Mouse (Mus musculus) embryonic facial prominence, embryonic 12.5 days (tissue): Measurements from ENCODE around the gene Med20. TPM values are rescaled to one million over a fixed set of nuclear protein-coding genes. Genes with fewer than 3 reads are reported as not detected.
A peak's percentile ranks its signal among the peaks of the same experiment; 100 is the strongest.

Experiments used
- ATAC-seq: fragments of 200-750 bp; cut with Nextera tagmentation; 2 replicates; pipeline ENCODE4 v1.8.0; 2017; ENCODE audit not compliant: insufficient number of reproducible peaks, insufficient read depth, low FRiP score, low TSS enrichment
- H3K27ac ChIP-seq: fragments of 300-500 bp; sonication (generic); 2 replicates; pipeline ENCODE4 v1.5.1; 2016; ENCODE audit warnings: mild to moderate bottlenecking
- H3K27me3 ChIP-seq: fragments of 300-500 bp; sonication (generic); 2 replicates; pipeline ENCODE4 v1.6.1; 2016; ENCODE audit warnings: mild to moderate bottlenecking, moderate library complexity
- H3K36me3 ChIP-seq: fragments of 300-500 bp; sonication (generic); 2 replicates; pipeline ENCODE4 v1.6.1; 2016; ENCODE audit warnings: mild to moderate bottlenecking
- H3K4me1 ChIP-seq: fragments of 300-500 bp; sonication (generic); 2 replicates; pipeline ENCODE4 v1.6.1; 2016
- H3K4me2 ChIP-seq: fragments of 300-500 bp; sonication (generic); replicated peaks from 2 replicates; pipeline ENCODE4 v1.6.1; 2016; ENCODE audit warnings: mild to moderate bottlenecking, moderate library complexity
- H3K4me3 ChIP-seq: fragments of 300-500 bp; sonication (generic); 2 replicates; pipeline ENCODE4 v1.5.1; 2016; ENCODE audit warnings: mild to moderate bottlenecking
- H3K9ac ChIP-seq: fragments of 300-500 bp; sonication (generic); 2 replicates; pipeline ENCODE4 v1.6.1; 2016; ENCODE audit warnings: mild to moderate bottlenecking, moderate library complexity
- H3K9me3 ChIP-seq: fragments of 300-500 bp; sonication (generic); 2 replicates; pipeline ENCODE4 v1.6.1; 2016; ENCODE audit warnings: mild to moderate bottlenecking, moderate library complexity
- WGBS: fragments of 180-500 bp; shearing (Covaris S2); methylation state at CpG from one replicate; pipeline ENCODE4 v1.1.7; 2016; 5-methylcytosine and 5-hydroxymethylcytosine counted together
- polyA plus RNA-seq: library from polyadenylated mRNA; unstranded; fragments of >200 nt; fragmentation: Nextera tagmentation; extraction: Ambion mirVana; gene quantifications from 2 replicates; pipeline ENCODE4 v1.2.1, GENCODE M21; 2016

Med20 gene
- polyA plus RNA-seq, 1 experiment from 2014 or later, result 47.2 TPM

DNA sequence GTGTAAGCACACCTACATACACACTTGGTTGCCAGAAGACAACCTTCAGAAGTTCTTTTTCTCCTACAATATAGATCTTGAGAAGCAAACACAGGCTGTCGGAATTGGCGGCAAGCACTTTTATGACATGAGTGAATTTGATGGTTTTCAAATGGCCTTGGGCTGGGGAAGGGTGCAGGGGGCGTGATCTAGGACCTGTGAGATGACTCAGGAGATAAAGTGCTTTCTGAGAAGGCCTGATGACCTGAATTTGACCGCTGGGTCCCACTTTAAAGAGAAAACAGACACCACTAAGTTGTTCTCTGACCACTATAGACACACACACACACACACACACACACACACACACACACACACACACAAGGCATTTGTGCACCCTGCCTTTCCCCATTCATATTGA is 30.4 kb upstream of the Med20 start:
- Histone ChIP-seq H3K9me3 (no peaks in the 10 kb centered on the region), H3K4me3 (no peak overlapping the region), H3K4me2 (no peak overlapping the region), H3K4me1 (no peaks in the 10 kb centered on the region), H3K36me3 (no peaks in the 10 kb centered on the region), H3K27me3 (no peaks in the 10 kb centered on the region), H3K27ac (no peak overlapping the region), H3K9ac (no peak overlapping the region)
- WGBS, result 86% methylated on average over 4 of the region's 4 CpGs
- no peak for ATAC-seq

- Histone ChIP-seq H3K36me3 (no peaks in the 10 kb centered on the region), H3K9ac (no peak overlapping the region), H3K9me3 (no peaks in the 10 kb centered on the region), H3K27me3 (no peaks in the 10 kb centered on the region), H3K4me2 (no peak overlapping the region), H3K4me1 (peaks cover 6% of the 10 kb centered on the region; the same call in 1 of the 2 replicates), H3K27ac (no peak overlapping the region), H3K4me3 (no peak overlapping the region)
- no peak for ATAC-seq
- 77% methylated on average over 8 of the region's 8 CpGs for WGBS
Observed at GRCm38 (mm10) chr17:47588517-47588916, 22.9 kb upstream of the Med20 start.

- H3K9me3 ChIP-seq, result no peaks in the 10 kb centered on the region
Observed at GRCm38 (mm10) chr17:47591073-47591472, 20.3 kb upstream of the Med20 start.

GRCm38 (mm10) chr17:47593215-47593853 is 18.0 kb upstream of the Med20 start:
- H3K27ac ChIP-seq, result peak overlapping the region; percentile 98
- H3K36me3 ChIP-seq, result peaks cover 7% of the 10 kb centered on the region
- H3K4me3 ChIP-seq, result peak overlapping the region; percentile 93
- under 1% methylated on average over 61 of the region's 63 CpGs for WGBS
- ATAC-seq, result peak; percentile 77
- H3K4me1 ChIP-seq, result peaks cover 33% of the 10 kb centered on the region
- H3K4me2 ChIP-seq, result peak overlapping the region; percentile 80
- no peaks in the 10 kb centered on the region for H3K27me3 ChIP-seq
- no peaks in the 10 kb centered on the region for H3K9me3 ChIP-seq
- H3K9ac ChIP-seq, result peak overlapping the region; percentile 88

More at GRCm38 (mm10) chr17:47591073-47591472, 20.3 kb upstream of the Med20 start:
- H3K4me1 ChIP-seq, result peaks cover 13% of the 10 kb centered on the region; the same call in 1 of the 2 replicates
- no peak overlapping the region for H3K9ac ChIP-seq
- no peak overlapping the region for H3K4me2 ChIP-seq
- H3K27ac ChIP-seq, result no peak overlapping the region
- H3K27me3 ChIP-seq, result no peaks in the 10 kb centered on the region
- H3K4me3 ChIP-seq, result no peak overlapping the region
- ATAC-seq, result no peak
- WGBS, result 86% methylated on average over 3 of the region's 3 CpGs
- H3K36me3 ChIP-seq, result no peaks in the 10 kb centered on the region

DNA sequence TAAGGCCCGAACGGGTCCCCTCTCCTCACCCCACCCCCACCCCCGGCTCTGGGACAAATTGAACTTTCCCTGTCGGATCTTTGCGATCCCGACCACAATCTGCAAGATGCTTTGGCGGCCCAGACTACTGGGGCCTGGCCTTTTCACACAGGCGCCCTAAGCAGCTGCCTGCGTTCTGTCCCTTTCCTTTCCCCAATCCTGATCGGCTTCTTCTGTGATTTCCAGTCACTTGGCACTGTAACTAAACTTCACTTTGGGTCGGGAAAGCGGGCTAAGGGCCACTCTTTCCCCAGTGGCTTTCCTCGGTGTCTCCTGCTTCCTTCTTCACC is 17.6 kb upstream of the Med20 start:
- peak overlapping the region; percentile 93 for H3K4me3 ChIP-seq
- H3K4me1 ChIP-seq, result peaks cover 33% of the 10 kb centered on the region
- H3K27ac ChIP-seq, result peak overlapping the region; percentile 98
- H3K4me2 ChIP-seq, result peak overlapping the region; percentile 80
- peak overlapping the region; percentile 88 for H3K9ac ChIP-seq
- H3K27me3 ChIP-seq, result no peaks in the 10 kb centered on the region
- 0% methylated on average over 13 of the region's 13 CpGs for WGBS
- no peak for ATAC-seq
- no peaks in the 10 kb centered on the region for H3K9me3 ChIP-seq
- H3K36me3 ChIP-seq, result peaks cover 12% of the 10 kb centered on the region

GRCm38 (mm10) chr17:47594183-47594968 is 17.0 kb upstream of the Med20 start:
- Histone ChIP-seq H3K9me3 (no peaks in the 10 kb centered on the region), H3K27ac (peak overlapping the region; percentile 98), H3K4me3 (peak overlapping the region; percentile 93), H3K4me1 (peaks cover 33% of the 10 kb centered on the region), H3K9ac (peak overlapping the region; percentile 88), H3K36me3 (peaks cover 18% of the 10 kb centered on the region), H3K4me2 (peak overlapping the region; percentile 80), H3K27me3 (no peaks in the 10 kb centered on the region)
- WGBS, result under 1% methylated on average over 40 of the region's 43 CpGs
- no peak for ATAC-seq

DNA sequence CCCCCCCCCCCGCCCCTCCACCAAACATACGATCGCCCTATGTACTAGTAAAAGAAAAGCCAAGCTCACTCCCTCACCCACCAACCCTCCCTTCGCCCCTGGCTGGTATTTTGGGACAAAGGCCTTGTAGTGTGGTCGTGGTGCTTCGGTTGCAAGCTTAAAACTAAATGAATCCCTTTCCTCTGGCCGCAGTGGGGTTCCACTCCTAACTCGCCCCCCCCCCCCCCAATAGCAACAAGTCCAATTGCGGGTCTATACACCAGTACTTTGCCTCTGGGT is 16.5 kb upstream of the Med20 start:
- ATAC-seq, result no peak
- peaks cover 33% of the 10 kb centered on the region for H3K4me1 ChIP-seq
- no peaks in the 10 kb centered on the region for H3K27me3 ChIP-seq
- under 1% methylated on average over 8 of the region's 9 CpGs for WGBS
- H3K9me3 ChIP-seq, result no peaks in the 10 kb centered on the region
- peak overlapping the region; percentile 88 for H3K9ac ChIP-seq
- peaks cover 23% of the 10 kb centered on the region for H3K36me3 ChIP-seq
- H3K27ac ChIP-seq, result peak overlapping the region; percentile 98
- H3K4me2 ChIP-seq, result peak overlapping the region; percentile 80
- H3K4me3 ChIP-seq, result peak overlapping the region; percentile 93

DNA sequence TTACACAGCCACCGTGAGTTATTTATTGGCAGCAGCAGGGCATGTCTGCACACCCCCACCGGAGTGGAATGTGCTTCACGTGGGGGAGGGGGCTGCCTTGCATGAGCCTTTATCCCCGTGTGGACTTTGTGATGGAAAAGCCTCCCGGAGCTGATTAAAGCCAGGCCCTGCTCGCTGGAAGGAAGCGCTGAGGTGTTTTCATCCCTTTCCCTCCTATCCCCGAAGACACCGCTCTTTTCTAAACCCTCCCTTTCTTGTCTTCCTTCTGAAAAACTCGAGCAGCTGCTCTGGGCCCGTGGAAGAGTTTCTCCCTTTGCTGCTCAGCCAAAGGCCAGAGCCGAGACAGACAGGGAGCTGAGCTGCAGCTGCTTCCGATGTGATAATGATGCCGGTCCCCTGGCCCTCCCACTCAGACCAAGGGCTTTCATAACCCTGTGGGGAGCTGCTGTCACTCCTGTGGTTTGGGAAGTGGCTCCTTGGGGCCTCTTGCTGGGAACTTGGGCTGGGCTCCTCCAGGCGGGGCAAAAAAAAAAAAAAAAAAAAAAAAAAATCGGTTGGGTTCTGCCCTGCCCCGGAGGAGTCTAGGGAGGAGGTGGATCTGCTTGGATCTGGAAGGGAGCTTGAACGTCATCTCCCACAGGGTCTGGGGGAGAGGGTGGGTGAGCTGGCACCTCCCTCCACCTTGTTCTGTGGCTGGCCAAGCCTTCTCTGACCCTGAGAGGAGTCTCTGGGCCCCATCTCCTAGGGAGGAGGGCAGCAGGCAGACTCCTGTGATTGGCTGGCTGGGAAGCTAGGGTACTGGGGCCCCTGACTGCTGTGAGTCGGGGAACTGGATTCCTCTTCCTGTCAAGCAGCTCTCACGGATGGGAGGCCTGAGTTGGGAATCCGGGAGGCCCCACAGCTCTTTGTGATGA is 15.9 kb upstream of the Med20 start:
- Histone ChIP-seq H3K27me3 (no peaks in the 10 kb centered on the region), H3K9ac (peak overlapping the region; percentile 88), H3K4me2 (peak overlapping the region; percentile 80), H3K9me3 (no peaks in the 10 kb centered on the region), H3K36me3 (peaks cover 27% of the 10 kb centered on the region), H3K4me1 (peaks cover 33% of the 10 kb centered on the region), H3K4me3 (peak overlapping the region; percentile 93), H3K27ac (peak overlapping the region; percentile 98)
- under 1% methylated on average over 21 of the region's 21 CpGs for WGBS
- ATAC-seq, result peak; percentile 73

- no peaks in the 10 kb centered on the region for H3K9me3 ChIP-seq
- peak overlapping the region; percentile 98 for H3K27ac ChIP-seq
- peaks cover 35% of the 10 kb centered on the region for H3K36me3 ChIP-seq
- H3K4me2 ChIP-seq, result peak overlapping the region; percentile 80
- no peak for ATAC-seq
- 21% methylated on average over 6 of the region's 6 CpGs for WGBS
- peak overlapping the region; percentile 88 for H3K9ac ChIP-seq
- peak overlapping the region; percentile 93 for H3K4me3 ChIP-seq
- H3K27me3 ChIP-seq, result no peaks in the 10 kb centered on the region
- H3K4me1 ChIP-seq, result peaks cover 33% of the 10 kb centered on the region
Observed at GRCm38 (mm10) chr17:47596162-47596838, 15.1 kb upstream of the Med20 start.

GRCm38 (mm10) chr17:47596839-47597164 is 14.6 kb upstream of the Med20 start:
- H3K4me1 ChIP-seq, result peaks cover 33% of the 10 kb centered on the region
- ATAC-seq, result no peak
- H3K4me3 ChIP-seq, result peak overlapping the region; percentile 93
- H3K27me3 ChIP-seq, result no peaks in the 10 kb centered on the region
- peak overlapping the region; percentile 80 for H3K4me2 ChIP-seq
- H3K9me3 ChIP-seq, result no peaks in the 10 kb centered on the region
- H3K36me3 ChIP-seq, result peaks cover 40% of the 10 kb centered on the region
- WGBS, result 61% methylated on average over 5 of the region's 5 CpGs
- H3K27ac ChIP-seq, result peak overlapping the region; percentile 98
- H3K9ac ChIP-seq, result peak overlapping the region; percentile 88

GRCm38 (mm10) chr17:47597261-47597660 is 14.1 kb upstream of the Med20 start:
- Histone ChIP-seq H3K4me2 (peak overlapping the region; percentile 80), H3K4me3 (peak overlapping the region; percentile 93; the same call in 1 of the 2 replicates), H3K9ac (peak overlapping the region; percentile 88), H3K27me3 (no peaks in the 10 kb centered on the region), H3K4me1 (peaks cover 33% of the 10 kb centered on the region), H3K36me3 (peaks cover 45% of the 10 kb centered on the region), H3K9me3 (no peaks in the 10 kb centered on the region), H3K27ac (peak overlapping the region; percentile 98)
- WGBS, result 65% methylated on average over 13 of the region's 13 CpGs
- no peak for ATAC-seq
